Mouse (Mus musculus): ENCODE measurements at regions not wholly inside any gene's neighbourhood (a gene's known extent, or its start where the extent isn't known, plus 50 kb on each side); places are given as distances from the start of the nearest gene placed in this dataset.

DNA sequence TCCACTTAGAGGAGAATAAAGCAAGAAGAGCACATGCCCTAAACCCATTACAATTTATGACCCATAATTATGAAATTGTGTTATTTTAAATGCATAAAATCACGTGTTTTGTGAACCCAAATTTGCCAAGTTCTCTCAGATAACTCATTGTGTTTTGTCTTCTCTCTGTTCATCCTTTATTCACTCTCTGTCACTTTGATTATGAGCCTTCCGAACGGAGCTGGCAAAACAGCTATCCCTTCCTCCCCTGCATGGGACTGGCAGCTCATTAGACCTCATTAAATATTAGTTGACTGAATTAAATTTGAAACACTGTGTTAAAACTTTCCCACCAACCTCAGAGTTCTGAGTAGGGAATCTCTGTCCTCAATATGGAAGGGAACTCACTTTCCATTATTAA, 587.2 kb downstream of the Tmem132b start:
- TF ChIP-seq EP300 (IDR thresholded peaks at IDR 0.05; ENCODE audit: insufficient read depth, low read depth, low read length) (no peak), CTCF (IDR thresholded peaks at IDR 0.05) (no peak), POLR2A (IDR thresholded peaks at IDR 0.05; ENCODE audit: insufficient read depth, low read depth, low read length) (no peak)

Data from heart, adult 2 months (tissue).